Mouse (Mus musculus): ENCODE results near the gene Slc39a12.

The Slc39a12 gene

GRCm38 (mm10) chr2:14388162-14388561, at the start of gene Slc39a12:
Slc39a12 (plus strand) TSS chr2:14388316.
- DNase-seq (ENCODE audit: low spot score in 2 of 2): no peak

- peak; percentile 3 to 69 for DNase-seq (ENCODE audit: low spot score in 2 of 2)
Measured at GRCm38 (mm10) chr2:14341652-14342308, 46.3 kb upstream of the Slc39a12 start.

GRCm38 (mm10) chr2:14342309-14342839, 45.7 kb upstream of the Slc39a12 start:
- DNase-seq (ENCODE audit: low spot score in 2 of 2): peak; percentile 3 to 4

GRCm38 (mm10) chr2:14388856-14389255, 740 bp downstream of the Slc39a12 start:
- no peak for DNase-seq (ENCODE audit: low spot score in 2 of 2)

GRCm38 (mm10) chr2:14390900-14391299, 2.8 kb downstream of the Slc39a12 start:
- DNase-seq (ENCODE audit: low spot score in 2 of 2): no peak

GRCm38 (mm10) chr2:14403000-14403399, 14.9 kb downstream of the Slc39a12 start:
- DNase-seq (ENCODE audit: low spot score in 2 of 2): no peak

GRCm38 (mm10) chr2:14428987-14429386, 40.9 kb downstream of the Slc39a12 start:
- DNase-seq (ENCODE audit: low spot score in 2 of 2): no peak

GRCm38 (mm10) chr2:14447322-14447721, 59.2 kb downstream of the Slc39a12 start:
- DNase-seq (ENCODE audit: low spot score in 2 of 2): no peak

GRCm38 (mm10) chr2:14450866-14451265, 62.8 kb downstream of the Slc39a12 start:
- DNase-seq (ENCODE audit: low spot score in 2 of 2): no peak

- DNase-seq (ENCODE audit: low spot score in 2 of 2): no peak
Measured at GRCm38 (mm10) chr2:14454946-14455631, 67.0 kb downstream of the Slc39a12 start.

GRCm38 (mm10) chr2:14464438-14464837, 76.3 kb downstream of the Slc39a12 start:
- DNase-seq (ENCODE audit: low spot score in 2 of 2): no peak

- DNase-seq (ENCODE audit: low spot score in 2 of 2): no peak
Measured at GRCm38 (mm10) chr2:14494132-14494531, 106.0 kb downstream of the Slc39a12 start.

- no peak for DNase-seq (ENCODE audit: low spot score in 2 of 2)
Measured at GRCm38 (mm10) chr2:14496150-14496549, 108.0 kb downstream of the Slc39a12 start.

GRCm38 (mm10) chr2:14502482-14502881, 114.4 kb downstream of the Slc39a12 start:
- no peak for DNase-seq (ENCODE audit: low spot score in 2 of 2)

GRCm38 (mm10) chr2:14518237-14518636, 130.1 kb downstream of the Slc39a12 start:
- DNase-seq (ENCODE audit: low spot score in 2 of 2): no peak

- no peak for DNase-seq (ENCODE audit: low spot score in 2 of 2)
Measured at GRCm38 (mm10) chr2:14534325-14535077, 146.4 kb downstream of the Slc39a12 start.

- no peak for DNase-seq (ENCODE audit: low spot score in 2 of 2)
Measured at GRCm38 (mm10) chr2:14535246-14535671, 147.1 kb downstream of the Slc39a12 start.

- no peak for DNase-seq (ENCODE audit: low spot score in 2 of 2)
Measured at GRCm38 (mm10) chr2:14537781-14538180, 149.7 kb downstream of the Slc39a12 start.

- no peak for DNase-seq (ENCODE audit: low spot score in 2 of 2)
Measured at GRCm38 (mm10) chr2:14543355-14543754, 155.2 kb downstream of the Slc39a12 start.

- DNase-seq (ENCODE audit: low spot score in 2 of 2): no peak
Measured at GRCm38 (mm10) chr2:14543773-14544172, 155.7 kb downstream of the Slc39a12 start.
